Mouse (Mus musculus): ENCODE results near the gene Mylk3. TPM values are rescaled to one million over a fixed set of nuclear protein-coding genes. Genes with fewer than 3 reads are reported as not detected.

The Mylk3 gene
- polyA plus RNA-seq, 1 experiment from 2014 or later = 2.4 TPM

DNA sequence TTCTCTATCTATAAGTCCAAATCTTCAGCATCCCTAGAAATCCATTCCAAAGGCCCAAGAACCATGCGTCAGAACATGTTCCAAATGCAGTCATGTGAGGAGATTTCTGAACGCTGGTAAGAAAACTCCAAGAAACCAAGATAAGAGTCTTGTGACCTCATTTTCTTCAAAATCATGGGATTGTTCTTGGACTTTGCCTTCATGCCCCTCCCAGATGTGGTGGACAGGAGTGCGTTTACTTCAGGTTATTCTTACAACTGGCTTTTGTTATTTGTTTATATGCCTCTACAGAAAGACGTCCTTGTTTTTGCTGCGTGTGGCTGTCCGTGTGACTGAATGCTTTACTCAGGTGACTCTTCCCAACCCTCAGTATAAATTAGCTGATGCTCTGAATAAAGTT is 7.1 kb upstream of the Mylk3 start:
- Histone ChIP-seq H3K4me1 (replicated peaks; ENCODE audit: insufficient read depth, low read length) (no peaks in the 10 kb centered on the region), H3K36me3 (ENCODE audit: insufficient read depth, low read length) (no peaks in the 10 kb centered on the region), H3K4me3 (replicated peaks; ENCODE audit: low read depth, low read length) (no peak overlapping the region), H3K9ac (ENCODE audit: low read depth, low read length) (no peak overlapping the region), H3K27me3 (ENCODE audit: insufficient read depth, low read length) (no peaks in the 10 kb centered on the region), H3K4me2 (ENCODE audit: low read length) (no peak overlapping the region), H3K9me3 (replicated peaks; ENCODE audit: low read length) (no peaks in the 10 kb centered on the region), H3K27ac (no peak overlapping the region)
- ATAC-seq (replicated peaks; ENCODE audit: low FRiP score, low read depth) (no peak), DNase-seq (ENCODE audit: low spot score) (no peak)
- TF ChIP-seq CTCF (IDR thresholded peaks at IDR 0.05; ENCODE audit: low read depth) = no peak
- WGBS = 85% methylated on average over 6 of the region's 6 CpGs

DNA sequence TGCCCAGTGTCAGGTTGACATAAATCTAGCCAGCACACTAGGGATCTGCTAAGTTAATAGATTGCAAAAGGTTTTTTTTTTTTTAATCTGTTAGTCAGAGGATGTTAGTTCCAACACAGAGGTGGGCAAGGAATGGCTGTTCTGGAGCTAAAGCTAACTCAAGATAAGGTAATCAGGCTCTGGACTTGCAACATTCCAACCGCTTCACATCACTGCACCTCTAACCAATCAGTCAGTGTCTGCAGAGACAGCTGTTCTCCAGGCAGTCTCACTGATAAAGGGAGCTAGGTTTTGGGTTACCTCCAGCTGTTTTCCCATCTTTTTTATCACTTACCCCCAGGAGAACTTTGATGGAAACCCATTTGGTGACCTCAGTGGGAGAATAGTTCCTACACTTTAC is 5.3 kb upstream of the Mylk3 start:
- WGBS = 67% methylated on average over 1 of the region's 1 CpGs
- Histone ChIP-seq H3K9me3 (replicated peaks; ENCODE audit: low read length) (no peaks in the 10 kb centered on the region), H3K4me2 (ENCODE audit: low read length) (no peak overlapping the region), H3K27ac (no peak overlapping the region), H3K4me3 (replicated peaks; ENCODE audit: low read depth, low read length) (no peak overlapping the region), H3K4me1 (replicated peaks; ENCODE audit: insufficient read depth, low read length) (no peaks in the 10 kb centered on the region), H3K9ac (ENCODE audit: low read depth, low read length) (no peak overlapping the region), H3K36me3 (ENCODE audit: insufficient read depth, low read length) (no peaks in the 10 kb centered on the region), H3K27me3 (ENCODE audit: insufficient read depth, low read length) (no peaks in the 10 kb centered on the region)
- ATAC-seq (replicated peaks; ENCODE audit: low FRiP score, low read depth) (no peak), DNase-seq (ENCODE audit: low spot score) (no peak)
- TF ChIP-seq CTCF (IDR thresholded peaks at IDR 0.05; ENCODE audit: low read depth) = no peak

DNA sequence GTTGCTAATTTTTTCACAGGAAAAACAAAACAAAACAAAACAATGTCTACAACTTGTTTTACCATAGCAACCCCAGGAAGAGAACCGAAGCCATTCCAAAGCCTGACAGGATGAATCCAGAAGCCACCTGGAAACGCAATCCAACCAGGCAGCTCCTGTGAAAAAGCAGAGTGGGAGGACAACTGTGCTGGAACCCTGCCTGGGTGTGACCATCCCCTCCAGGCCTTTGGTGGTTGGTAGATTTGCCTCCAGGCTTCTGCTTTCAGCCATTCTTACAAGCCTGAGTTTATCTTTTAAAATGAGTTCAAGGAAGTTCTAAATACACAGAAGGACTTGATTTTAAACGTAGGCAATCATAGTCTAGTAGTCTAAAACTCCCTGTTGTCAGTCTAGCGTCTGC is 4.2 kb downstream of the Mylk3 start:
- H3K4me2 ChIP-seq (ENCODE audit: low read length) = no peak overlapping the region
- peaks cover 16% of the 10 kb centered on the region for H3K4me1 ChIP-seq (replicated peaks; ENCODE audit: insufficient read depth, low read length)
- H3K36me3 ChIP-seq (ENCODE audit: insufficient read depth, low read length) = no peaks in the 10 kb centered on the region
- H3K27ac ChIP-seq = no peak overlapping the region
- no peaks in the 10 kb centered on the region for H3K27me3 ChIP-seq (ENCODE audit: insufficient read depth, low read length)
- H3K4me3 ChIP-seq (replicated peaks; ENCODE audit: low read depth, low read length) = no peak overlapping the region
- H3K9ac ChIP-seq (ENCODE audit: low read depth, low read length) = no peak overlapping the region
- WGBS = 62% methylated on average over 4 of the region's 4 CpGs
- no peaks in the 10 kb centered on the region for H3K9me3 ChIP-seq (replicated peaks; ENCODE audit: low read length)
- ATAC-seq (replicated peaks; ENCODE audit: low FRiP score, low read depth) = no peak
- no peak for DNase-seq (ENCODE audit: low spot score)
- TF ChIP-seq CTCF (IDR thresholded peaks at IDR 0.05; ENCODE audit: low read depth) = no peak

DNA sequence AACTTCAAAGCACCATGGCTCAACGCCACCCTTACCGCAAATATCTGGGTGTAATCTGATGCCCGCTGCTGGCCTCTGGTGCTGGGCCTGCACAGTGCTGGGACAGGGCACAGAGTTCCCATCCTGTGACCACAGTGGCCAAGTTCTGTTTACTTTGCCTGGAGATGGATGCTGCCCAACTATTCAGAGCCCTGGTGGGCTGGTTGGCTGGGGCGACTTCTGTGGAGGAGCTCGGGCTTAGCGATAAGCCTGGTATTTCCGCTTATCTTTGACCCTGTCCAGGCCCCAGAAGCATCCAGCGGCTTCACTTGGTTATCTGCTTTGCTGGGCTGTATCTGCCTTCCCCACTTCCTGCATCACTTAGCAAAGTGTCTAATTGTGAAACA is 5.3 kb downstream of the Mylk3 start:
- H3K4me2 ChIP-seq (ENCODE audit: low read length) = no peak overlapping the region
- no peak for TF ChIP-seq CTCF (IDR thresholded peaks at IDR 0.05; ENCODE audit: low read depth)
- ATAC-seq (replicated peaks; ENCODE audit: low FRiP score, low read depth) (no peak), DNase-seq (ENCODE audit: low spot score) (no peak)
- H3K9ac ChIP-seq (ENCODE audit: low read depth, low read length) = no peak overlapping the region
- H3K27me3 ChIP-seq (ENCODE audit: insufficient read depth, low read length) = no peaks in the 10 kb centered on the region
- no peaks in the 10 kb centered on the region for H3K9me3 ChIP-seq (replicated peaks; ENCODE audit: low read length)
- H3K27ac ChIP-seq = peak overlapping the region; percentile 54
- H3K36me3 ChIP-seq (ENCODE audit: insufficient read depth, low read length) = no peaks in the 10 kb centered on the region
- no peak overlapping the region for H3K4me3 ChIP-seq (replicated peaks; ENCODE audit: low read depth, low read length)
- H3K4me1 ChIP-seq (replicated peaks; ENCODE audit: insufficient read depth, low read length) = peaks cover 16% of the 10 kb centered on the region
- 57% methylated on average over 8 of the region's 8 CpGs for WGBS

DNA sequence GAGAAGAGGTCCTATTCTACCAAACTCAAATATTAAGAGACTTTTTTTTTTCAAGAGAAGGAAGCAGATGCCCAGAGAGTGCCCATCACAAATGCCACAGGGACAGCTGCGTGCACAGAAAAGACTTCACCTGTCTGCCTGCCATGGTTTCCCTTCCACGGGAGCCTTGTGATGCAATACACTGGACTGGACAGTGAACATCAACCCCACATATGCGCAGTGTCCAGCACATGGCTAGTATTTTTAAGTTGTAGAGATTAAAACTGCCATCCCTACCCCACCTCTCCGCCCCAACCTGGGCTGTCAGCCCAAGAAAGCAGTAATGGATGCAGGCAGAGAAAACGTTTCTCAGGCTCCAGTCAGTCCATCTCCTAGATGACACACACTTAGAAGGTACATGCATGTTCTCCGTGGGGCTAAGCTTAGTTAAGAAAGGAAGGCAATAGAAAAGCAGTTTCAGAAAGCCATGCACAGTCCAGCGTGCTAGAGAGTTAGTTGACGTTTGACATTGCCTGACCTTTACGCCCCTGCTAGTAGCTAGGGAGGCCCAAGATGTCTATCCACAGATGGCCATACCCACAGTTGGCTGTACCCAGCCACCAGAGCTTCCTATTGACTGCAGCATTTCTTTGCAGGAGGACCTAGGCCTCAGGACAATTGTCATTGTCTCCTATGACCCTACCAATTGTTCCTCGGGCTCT is 5.9 kb downstream of the Mylk3 start:
- no peaks in the 10 kb centered on the region for H3K27me3 ChIP-seq (ENCODE audit: insufficient read depth, low read length)
- H3K4me1 ChIP-seq (replicated peaks; ENCODE audit: insufficient read depth, low read length) = peaks cover 16% of the 10 kb centered on the region
- DNase-seq (ENCODE audit: low spot score) = no peak
- WGBS = 66% methylated on average over 10 of the region's 10 CpGs
- H3K9ac ChIP-seq (ENCODE audit: low read depth, low read length) = no peak overlapping the region
- no peak for ATAC-seq (replicated peaks; ENCODE audit: low FRiP score, low read depth)
- H3K9me3 ChIP-seq (replicated peaks; ENCODE audit: low read length) = no peaks in the 10 kb centered on the region
- no peaks in the 10 kb centered on the region for H3K36me3 ChIP-seq (ENCODE audit: insufficient read depth, low read length)
- H3K4me3 ChIP-seq (replicated peaks; ENCODE audit: low read depth, low read length) = no peak overlapping the region
- H3K27ac ChIP-seq = peak overlapping the region; percentile 75; the same call in 1 of the 2 replicates
- TF ChIP-seq CTCF (IDR thresholded peaks at IDR 0.05; ENCODE audit: low read depth) = no peak
- H3K4me2 ChIP-seq (ENCODE audit: low read length) = no peak overlapping the region

DNA sequence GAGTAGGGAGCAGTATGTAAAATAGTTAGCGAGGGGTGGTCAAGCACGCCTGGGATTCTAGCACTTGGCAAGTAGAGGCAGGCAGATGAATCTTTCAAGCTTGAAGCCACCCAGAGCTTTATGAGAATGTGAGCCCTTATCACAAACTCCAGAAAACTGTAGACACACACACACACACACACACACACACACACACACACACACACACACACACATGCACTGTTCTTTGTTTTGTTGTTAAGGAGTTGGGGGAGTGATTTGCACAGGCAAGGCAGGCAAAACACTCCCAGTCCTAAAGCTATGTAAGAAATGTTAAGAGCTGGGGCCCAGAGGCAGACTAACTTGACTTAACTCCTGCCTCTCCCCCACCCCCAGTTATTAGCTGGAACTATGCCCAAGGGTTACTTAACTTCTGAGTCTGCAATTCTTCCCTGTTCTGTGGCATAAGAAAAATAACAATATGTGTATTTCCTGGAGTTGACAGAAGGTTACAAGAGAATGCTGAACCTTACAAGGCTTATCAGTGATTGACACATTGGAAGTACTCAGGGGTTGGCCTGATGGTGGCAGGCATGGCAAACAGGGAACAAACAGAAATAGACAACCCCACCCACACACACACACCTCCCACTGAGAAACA is 6.9 kb downstream of the Mylk3 start:
- H3K4me1 ChIP-seq (replicated peaks; ENCODE audit: insufficient read depth, low read length) = peaks cover 16% of the 10 kb centered on the region
- peak; percentile 93 for DNase-seq (ENCODE audit: low spot score)
- no peaks in the 10 kb centered on the region for H3K9me3 ChIP-seq (replicated peaks; ENCODE audit: low read length)
- H3K27me3 ChIP-seq (ENCODE audit: insufficient read depth, low read length) = no peaks in the 10 kb centered on the region
- H3K4me3 ChIP-seq (replicated peaks; ENCODE audit: low read depth, low read length) = no peak overlapping the region
- 8% methylated on average over 2 of the region's 2 CpGs for WGBS
- TF ChIP-seq CTCF (IDR thresholded peaks at IDR 0.05; ENCODE audit: low read depth) = no peak
- H3K4me2 ChIP-seq (ENCODE audit: low read length) = no peak overlapping the region
- no peaks in the 10 kb centered on the region for H3K36me3 ChIP-seq (ENCODE audit: insufficient read depth, low read length)
- no peak overlapping the region for H3K9ac ChIP-seq (ENCODE audit: low read depth, low read length)
- H3K27ac ChIP-seq = peak overlapping the region; percentile 75
- peak; percentile 67; the same call in 1 of the 2 replicates for ATAC-seq (replicated peaks; ENCODE audit: low FRiP score, low read depth)
